In the genomic region with DNA sequence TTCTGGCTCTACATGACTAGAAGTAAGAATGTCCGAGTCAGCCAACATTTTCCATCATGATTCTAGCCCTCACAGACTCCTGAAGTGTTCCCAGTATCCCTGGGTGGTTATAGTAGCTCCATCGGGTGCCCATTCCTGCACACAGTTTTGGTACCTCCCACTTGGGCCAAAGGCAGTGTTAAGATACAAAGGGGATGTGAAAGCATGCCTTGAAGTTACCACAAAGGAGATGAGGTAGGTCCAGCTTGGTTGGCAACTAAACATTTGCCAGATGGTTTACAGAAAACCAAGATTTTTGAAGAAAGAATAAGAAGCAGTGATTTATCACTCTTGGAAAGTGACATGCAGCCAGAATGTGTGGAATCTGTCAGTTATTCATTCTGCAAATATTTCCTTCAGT, we compare ENCODE assay signal across 30 mouse cellular contexts. TPM values are rescaled to one million over a fixed set of nuclear protein-coding genes. Genes with fewer than 3 reads are reported as not detected.
DNase-seq lines count a peak whose midpoint lies in the region; ATAC-seq and TF ChIP-seq lines count a peak whose summit lies in the region.
"Had no signal": no experiment of that assay in that cellular context is flagged by ENCODE, and none has a peak within 500 bp of the region (broad histone marks: within the 10 kb centered on the region; RNA-seq: fewer than 3 reads in every experiment).

No protein-coding gene starts in this region.

- peaks cover 24% of the 10 kb centered on the region for H3K4me1 ChIP-seq in embryonic fibroblast, embryonic 13.5 days (ENCODE audit: control insufficient read depth, insufficient read depth, low read length)
- H3K4me1 ChIP-seq: forebrain, embryonic 12.5 days; forebrain, embryonic 15.5 days; heart, embryonic 12.5 days; heart, embryonic 15.5 days had no signal

- no peak; the same call in 1 of the 2 replicates for TF ChIP-seq POLR2A in embryonic fibroblast, embryonic 13.5 days (IDR thresholded peaks at IDR 0.05; ENCODE audit: low read depth, low read length)

- TF ChIP-seq CTCF in embryonic fibroblast, embryonic 13.5 days (IDR thresholded peaks at IDR 0.05; ENCODE audit: borderline replicate concordance, insufficient read depth, low read length) = no peak

- H3K27ac ChIP-seq in embryonic fibroblast, embryonic 13.5 days (ENCODE audit: insufficient read depth, low read length) = peak overlapping the region; percentile 94
- H3K27ac ChIP-seq: forebrain, embryonic 12.5 days; forebrain, embryonic 15.5 days; heart, embryonic 15.5 days; hindbrain, embryonic 14.5 days; hindbrain, postnatal 0 days had no signal

- no peak overlapping the region for H3K4me3 ChIP-seq in embryonic fibroblast, embryonic 13.5 days (ENCODE audit: insufficient read depth, low read length)
- H3K4me3 ChIP-seq: forebrain, embryonic 12.5 days; forebrain, embryonic 15.5 days; heart, embryonic 12.5 days; heart, embryonic 15.5 days had no signal

- DNase-seq in 3T3-L1 (ENCODE audit: low read depth, low spot score) = peak; percentile 85
- DNase-seq in Muller cell, postnatal 12 days (ENCODE audit: inconsistent ontology term) = peak; percentile 76
- no peak for DNase-seq in adrenal gland, postnatal 4 days (ENCODE audit: low spot score in 2 of 2)
- DNase-seq in lung, postnatal 14 days = no peak
- DNase-seq in kidney, adult 9 months = no peak
- DNase-seq: adrenal gland, postnatal 10 days; adrenal gland, postnatal 36 days; B cell, adult 2 months; cerebellum, adult 11 months; cerebellum, adult 8-10 months; cerebellum, postnatal 10 days; cerebellum, postnatal 36 days; gastrocnemius, postnatal 25 days; heart, adult 18-20 months; heart, postnatal 10 days; heart, postnatal 4 days; kidney, adult 18-20 months had no signal

- 0 out of 2 replicates have a peak, but pooled peaks have one; percentile 26 for ATAC-seq in megakaryocyte progenitor cell, adult 5-6 weeks (replicated peaks; ENCODE audit: poor library complexity)
- ATAC-seq: CD4-positive, CD25-positive, alpha-beta regulatory T cell, adult 4 months; forebrain, embryonic 15.5 days; hindbrain, postnatal 0 days; inflammation-experienced regulatory T-cells, adult 6 months; intestine, embryonic 16.5 days; Patski had no signal

RNA-seq across cellular contexts. Expression of a gene that starts 53.5 kb away (rescaled TPM):
- 0.80 and 1.4 TPM in 2 replicates for polyA plus RNA-seq in embryonic fibroblast, embryonic 13.5 days (2011; ENCODE audit: insufficient read length, low read depth, missing spikeins)
- 0.62 and 1.2 TPM in 2 replicates for total RNA-seq in megakaryocyte progenitor cell, adult 5-6 weeks (2015)
- total RNA-seq in megakaryocyte progenitor cell, adult 5-6 weeks (2017) = 0.17 TPM in 1 of 2 replicates, not detected in the other
- total RNA-seq in adrenal gland, postnatal 4 days (2021) = 1 to 10 TPM; 5.0 to 6.8 TPM
- total RNA-seq: MEL had no signal
- polyA plus RNA-seq: inflammation-experienced regulatory T-cells, adult 6 months had no signal

Comparison
In these comparisons a context has a peak if more than half of its experiments do, and no peak if none do; other contexts are left out.
1. DNase-seq: peak in 3T3-L1 (single experiment) and Muller cell, postnatal 12 days (single experiment); none in adrenal gland, postnatal 4 days (0 of 2), lung, postnatal 14 days (single experiment) and kidney, adult 9 months (single experiment).